Mouse (Mus musculus) right cerebral cortex, postnatal 25 days (tissue): ENCODE results near the gene Adarb1.

Experiments used
- DNase-seq: peaks from one replicate; pipeline ENCODE4 v3.0.0; 2022

Adarb1 gene

GRCm38 (mm10) chr10:77434457-77435151 is 16.5 kb upstream of the Adarb1 start:
- DNase-seq: peak; percentile 81

GRCm38 (mm10) chr10:77434076-77434456 is 16.0 kb upstream of the Adarb1 start:
- no peak for DNase-seq

GRCm38 (mm10) chr10:77430771-77431170 is 12.7 kb upstream of the Adarb1 start:
- DNase-seq: no peak

GRCm38 (mm10) chr10:77429921-77430320 is 11.9 kb upstream of the Adarb1 start:
- DNase-seq: no peak

- DNase-seq: no peak
Observed at GRCm38 (mm10) chr10:77427610-77428009, 9.5 kb upstream of the Adarb1 start.

GRCm38 (mm10) chr10:77420190-77420589 is 2.1 kb upstream of the Adarb1 start:
- no peak for DNase-seq

GRCm38 (mm10) chr10:77417240-77418102 is 599 bp downstream of the Adarb1 start:
- peak; percentile 53 for DNase-seq

GRCm38 (mm10) chr10:77416666-77417239 is 1.3 kb downstream of the Adarb1 start:
- DNase-seq: no peak

GRCm38 (mm10) chr10:77415867-77416266 is 2.2 kb downstream of the Adarb1 start:
- no peak for DNase-seq

- DNase-seq: no peak
Observed at GRCm38 (mm10) chr10:77413791-77414190, 4.3 kb downstream of the Adarb1 start.

GRCm38 (mm10) chr10:77409154-77409553 is 8.9 kb downstream of the Adarb1 start:
- DNase-seq: no peak

GRCm38 (mm10) chr10:77408241-77408640 is 9.8 kb downstream of the Adarb1 start:
- no peak for DNase-seq

GRCm38 (mm10) chr10:77406486-77406885 is 11.6 kb downstream of the Adarb1 start:
- DNase-seq: no peak

GRCm38 (mm10) chr10:77402463-77402862 is 15.6 kb downstream of the Adarb1 start:
- no peak for DNase-seq

GRCm38 (mm10) chr10:77401039-77401438 is 17.0 kb downstream of the Adarb1 start:
- no peak for DNase-seq

- no peak for DNase-seq
Observed at GRCm38 (mm10) chr10:77399938-77400337, 18.1 kb downstream of the Adarb1 start.

GRCm38 (mm10) chr10:77398082-77398481 is 20.0 kb downstream of the Adarb1 start:
- no peak for DNase-seq

- no peak for DNase-seq
Observed at GRCm38 (mm10) chr10:77397056-77397642, 20.9 kb downstream of the Adarb1 start.

GRCm38 (mm10) chr10:77396015-77396414 is 22.1 kb downstream of the Adarb1 start:
- DNase-seq: no peak

- no peak for DNase-seq
Observed at GRCm38 (mm10) chr10:77391072-77391471, 27.0 kb downstream of the Adarb1 start.

GRCm38 (mm10) chr10:77387558-77387957 is 30.5 kb downstream of the Adarb1 start:
- DNase-seq: no peak

GRCm38 (mm10) chr10:77385731-77386130 is 32.3 kb downstream of the Adarb1 start:
- no peak for DNase-seq

- peak; percentile 52 for DNase-seq
Observed at GRCm38 (mm10) chr10:77383045-77383444, 35.0 kb downstream of the Adarb1 start.
